Mouse (Mus musculus) hindbrain, postnatal 0 days (tissue): ENCODE results near the gene Myod1. TPM values are rescaled to one million over a fixed set of nuclear protein-coding genes. Genes with fewer than 3 reads are reported as not detected.

Source experiments
- ATAC-seq: fragments of 200-750 bp; cut with Nextera tagmentation; 2 replicates; pipeline ENCODE4 v1.8.0; 2017; ENCODE audit warnings: mild to moderate bottlenecking, moderate TSS enrichment, moderate library complexity
- DNase-seq: peaks from one replicate; pipeline ENCODE4 v3.0.0-alpha.2; 2015; ENCODE audit warnings: low spot score
- H3K27ac ChIP-seq: fragments of 300-500 bp; sonication (generic); 2 replicates; pipeline ENCODE4 v1.5.1; 2014; ENCODE audit warnings: mild to moderate bottlenecking
- H3K27me3 ChIP-seq: fragments of 300-500 bp; sonication (generic); 2 replicates; pipeline ENCODE4 v1.6.1; 2014; ENCODE audit warnings: low read length, mixed read lengths; ENCODE audit not compliant: insufficient read depth
- H3K36me3 ChIP-seq: fragments of 300-500 bp; sonication (generic); 2 replicates; pipeline ENCODE4 v1.6.1; 2014; ENCODE audit warnings: low read length, mixed read lengths; ENCODE audit not compliant: insufficient read depth
- H3K4me1 ChIP-seq: fragments of 300-500 bp; sonication (generic); 2 replicates; pipeline ENCODE4 v1.6.1; 2014; ENCODE audit warnings: antibody characterized with exemption, low read length, mixed read lengths; ENCODE audit not compliant: insufficient read depth
- H3K4me2 ChIP-seq: fragments of 300-500 bp; sonication (generic); 2 replicates; pipeline ENCODE4 v1.6.1; 2014; ENCODE audit warnings: low read depth, mild to moderate bottlenecking, low read length, moderate library complexity, mixed read lengths
- H3K4me3 ChIP-seq: fragments of 300-500 bp; sonication (generic); 2 replicates; pipeline ENCODE4 v1.5.1; 2014; ENCODE audit warnings: low read length
- H3K9ac ChIP-seq: fragments of 300-500 bp; sonication (generic); replicated peaks from 2 replicates; pipeline ENCODE4 v1.6.1; 2014; ENCODE audit warnings: mild to moderate bottlenecking, low read length, moderate library complexity, mixed read lengths
- H3K9me3 ChIP-seq: fragments of 300-500 bp; sonication (generic); 2 replicates; pipeline ENCODE4 v1.6.1; 2016; ENCODE audit warnings: low read length, mixed read lengths
- CTCF ChIP-seq: IDR thresholded peaks from 2 replicates; pipeline ENCODE4 v1.5.1; 2016; ENCODE audit warnings: antibody characterized with exemption, control low read depth, low read depth
- WGBS: fragments of 180-500 bp; shearing (Covaris S2); extraction: QIAGEN DNeasy Blood & Tissue Kit; methylation state at CpG from one replicate; pipeline ENCODE4 v1.1.7; 2014; 5-methylcytosine and 5-hydroxymethylcytosine counted together
- polyA plus RNA-seq: library from polyadenylated mRNA; unstranded; fragments of >200 nt; fragmentation: Nextera tagmentation; extraction: Ambion mirVana; gene quantifications from 2 replicates; pipeline ENCODE4 v1.2.1, GENCODE M21; 2015
- total RNA-seq: library from RNA; depleted of rRNA; stranded (reverse); fragments of >200 nt; gene quantifications from 2 replicates; pipeline ENCODE4 v1.2.3, GENCODE M21; 2014

The Myod1 gene
- total and polyA plus RNA-seq, 2 experiments from 2014 or later, result 0.20 to 0.99 TPM

DNA sequence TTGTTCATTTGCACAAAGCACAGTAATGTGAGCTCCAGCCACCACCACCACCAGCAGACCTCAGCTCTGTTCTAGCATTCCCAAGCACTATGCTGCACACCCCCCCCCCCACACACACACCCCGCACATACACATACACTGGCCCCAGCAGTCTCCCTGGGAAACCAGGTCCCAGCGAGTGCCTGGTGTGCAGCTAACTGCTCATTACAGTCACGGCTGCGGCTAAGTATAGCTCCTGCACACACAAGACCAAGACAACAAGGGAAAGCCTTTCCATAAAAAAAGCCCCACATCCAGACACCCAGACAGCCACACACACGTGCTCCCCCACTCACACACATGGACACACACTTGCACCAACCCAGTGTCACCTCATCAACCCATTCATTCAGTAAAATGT lies 36.5 kb downstream of the Myod1 start:
- Histone ChIP-seq H3K9me3 (no peaks in the 10 kb centered on the region), H3K4me1 (0 out of 2 replicates have a peak, but pooled peaks cover 11% of the 10 kb centered on the region), H3K4me2 (no peak overlapping the region), H3K36me3 (no peaks in the 10 kb centered on the region), H3K9ac (no peak overlapping the region), H3K27ac (no peak overlapping the region), H3K4me3 (no peak overlapping the region), H3K27me3 (no peaks in the 10 kb centered on the region)
- DNase-seq, result no peak
- no peak for ATAC-seq
- 70% methylated on average over 5 of the region's 5 CpGs for WGBS
- TF ChIP-seq CTCF, result no peak

DNA sequence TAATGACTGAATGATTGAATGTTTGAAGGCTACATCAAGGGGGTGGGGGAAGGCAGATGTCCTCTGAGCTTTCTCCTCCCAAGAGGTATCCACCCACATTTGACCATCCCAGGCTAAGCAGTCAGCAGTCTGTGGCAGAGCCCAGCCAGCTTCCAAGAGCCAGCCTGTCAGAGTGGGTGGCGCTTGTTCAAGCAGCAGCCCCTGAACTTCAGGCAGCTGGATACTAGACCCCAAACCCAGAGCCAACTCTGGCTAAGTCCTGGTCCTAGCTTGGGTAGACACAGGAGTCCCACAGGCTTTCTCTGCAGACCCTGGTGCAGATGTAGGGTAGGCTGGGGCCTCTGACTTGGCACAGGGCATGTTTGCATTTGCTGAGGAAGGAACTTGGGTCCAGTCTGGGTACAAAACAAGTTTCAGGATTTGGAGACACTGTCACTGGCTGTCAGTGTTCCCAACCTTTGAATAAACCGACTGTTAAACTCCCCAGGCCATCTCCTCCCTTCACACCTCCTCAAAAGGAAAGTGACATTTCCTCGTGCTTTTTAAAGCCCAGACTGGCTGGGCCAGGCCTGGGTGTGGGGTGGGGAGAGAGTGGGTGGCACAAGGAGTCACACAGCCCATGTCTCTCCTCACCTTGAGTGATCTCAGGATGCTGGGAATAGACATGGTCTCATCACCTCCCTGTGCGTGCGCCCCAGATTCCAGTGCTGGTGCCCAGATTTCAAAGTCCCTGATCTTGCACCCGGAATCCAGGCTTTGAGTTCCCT lies 37.9 kb downstream of the Myod1 start:
- DNase-seq, result no peak
- H3K4me3 ChIP-seq, result no peak overlapping the region
- 66% methylated on average over 6 of the region's 6 CpGs for WGBS
- H3K36me3 ChIP-seq, result no peaks in the 10 kb centered on the region
- H3K27ac ChIP-seq, result no peak overlapping the region
- no peak for ATAC-seq
- H3K9me3 ChIP-seq, result no peaks in the 10 kb centered on the region
- 0 out of 2 replicates have a peak, but pooled peaks cover 8% of the 10 kb centered on the region for H3K4me1 ChIP-seq
- no peak overlapping the region for H3K4me2 ChIP-seq
- H3K9ac ChIP-seq, result no peak overlapping the region
- TF ChIP-seq CTCF, result no peak
- no peaks in the 10 kb centered on the region for H3K27me3 ChIP-seq

- Histone ChIP-seq H3K9ac (no peak overlapping the region), H3K9me3 (no peaks in the 10 kb centered on the region), H3K27ac (no peak overlapping the region), H3K4me2 (no peak overlapping the region), H3K4me3 (no peak overlapping the region), H3K27me3 (no peaks in the 10 kb centered on the region), H3K4me1 (0 out of 2 replicates have a peak, but pooled peaks cover 8% of the 10 kb centered on the region), H3K36me3 (no peaks in the 10 kb centered on the region)
- 49% methylated on average over 14 of the region's 14 CpGs for WGBS
- DNase-seq (no peak), ATAC-seq (no peak)
- no peak for TF ChIP-seq CTCF
These were observed 39.6 kb downstream of the Myod1 start for GRCm38 (mm10) chr7:46415818-46416425.

DNA sequence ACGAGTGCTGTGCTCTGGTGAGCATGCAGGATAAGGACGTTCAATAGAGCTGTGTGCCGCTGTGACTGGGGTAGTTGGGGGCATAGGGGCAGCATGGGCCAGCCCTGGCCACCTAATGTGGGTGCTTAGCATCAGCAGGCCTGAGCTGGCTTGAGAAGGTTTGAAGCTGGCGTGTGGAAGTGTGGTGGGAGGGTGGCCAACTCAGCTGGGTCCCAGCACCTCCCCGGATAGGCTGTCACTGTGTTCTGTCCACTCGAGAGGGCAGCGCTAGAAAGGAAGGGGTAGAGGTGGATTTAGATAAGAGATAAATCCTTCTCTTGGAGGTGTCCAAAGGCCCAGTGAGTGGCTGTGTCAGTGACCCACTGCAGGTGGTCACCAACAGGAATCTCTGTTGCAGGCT lies 41.2 kb downstream of the Myod1 start:
- H3K4me3 ChIP-seq, result no peak overlapping the region
- no peak overlapping the region for H3K4me2 ChIP-seq
- H3K27ac ChIP-seq, result no peak overlapping the region
- no peaks in the 10 kb centered on the region for H3K9me3 ChIP-seq
- DNase-seq, result no peak
- no peaks in the 10 kb centered on the region for H3K36me3 ChIP-seq
- TF ChIP-seq CTCF, result no peak
- no peaks in the 10 kb centered on the region for H3K27me3 ChIP-seq
- WGBS, result 69% methylated on average over 7 of the region's 7 CpGs
- no peak for ATAC-seq
- peaks cover 11% of the 10 kb centered on the region for H3K4me1 ChIP-seq
- no peak overlapping the region for H3K9ac ChIP-seq

DNA sequence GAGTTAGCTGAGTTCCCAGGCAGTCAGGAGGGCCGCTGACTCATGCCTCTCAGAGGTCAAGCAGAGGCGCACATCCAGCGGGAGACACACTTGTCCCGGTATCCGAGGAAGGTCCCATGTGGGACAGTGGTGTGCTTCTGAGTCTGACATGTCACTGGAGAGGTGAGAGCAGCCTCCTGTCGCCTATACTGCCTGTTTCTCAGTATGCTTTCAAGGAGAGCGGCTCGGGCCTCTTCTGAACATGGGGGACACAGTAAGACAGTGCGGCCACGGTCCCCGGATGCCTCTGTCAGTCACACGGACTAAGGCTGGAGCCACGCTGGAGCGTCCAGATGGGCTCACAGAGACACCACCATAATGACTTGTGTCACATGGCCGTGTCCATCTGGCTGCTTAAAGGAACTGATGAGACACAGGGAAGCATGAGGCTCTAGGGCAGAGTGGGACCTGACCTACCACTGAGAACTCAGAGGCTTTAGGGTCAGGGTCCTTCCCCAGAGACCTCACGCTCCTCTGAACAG lies 41.9 kb downstream of the Myod1 start:
- TF ChIP-seq CTCF, result no peak
- Histone ChIP-seq H3K36me3 (no peaks in the 10 kb centered on the region), H3K4me1 (peaks cover 13% of the 10 kb centered on the region), H3K4me2 (no peak overlapping the region), H3K27me3 (no peaks in the 10 kb centered on the region), H3K9me3 (no peaks in the 10 kb centered on the region), H3K27ac (no peak overlapping the region), H3K4me3 (no peak overlapping the region), H3K9ac (no peak overlapping the region)
- 63% methylated on average over 16 of the region's 16 CpGs for WGBS
- DNase-seq (peak; percentile 45), ATAC-seq (peak; percentile 41; the same call in 1 of the 2 replicates)

GRCm38 (mm10) chr7:46421535-46421934 lies 45.3 kb downstream of the Myod1 start:
- no peak overlapping the region for H3K4me3 ChIP-seq
- no peak overlapping the region for H3K4me2 ChIP-seq
- no peaks in the 10 kb centered on the region for H3K9me3 ChIP-seq
- H3K9ac ChIP-seq, result no peak overlapping the region
- no peaks in the 10 kb centered on the region for H3K36me3 ChIP-seq
- peak overlapping the region; percentile 49 for H3K27ac ChIP-seq
- WGBS, result 39% methylated on average over 5 of the region's 5 CpGs
- TF ChIP-seq CTCF, result no peak
- peaks cover 16% of the 10 kb centered on the region for H3K4me1 ChIP-seq
- DNase-seq, result no peak
- no peak for ATAC-seq
- H3K27me3 ChIP-seq, result no peaks in the 10 kb centered on the region
